Mouse (Mus musculus): ENCODE results near the gene Prr15l. TPM values are rescaled to one million over a fixed set of nuclear protein-coding genes. Genes with fewer than 3 reads are reported as not detected.

The Prr15l gene
- total RNA-seq, 2 experiments from 2014 or later: not detected

- no peak for DNase-seq (ENCODE audit: low spot score in 2 of 2)
Measured at GRCm38 (mm10) chr11:96975511-96976378, 47.8 kb downstream of the Prr15l start.

- no peak for DNase-seq (ENCODE audit: low spot score in 2 of 2)
Measured at GRCm38 (mm10) chr11:96976379-96976687, 48.4 kb downstream of the Prr15l start.

GRCm38 (mm10) chr11:96976911-96977591 lies 49.1 kb downstream of the Prr15l start:
- peak in 1 of 2 experiments; percentile 76 for DNase-seq (ENCODE audit: low spot score in 2 of 2)

GRCm38 (mm10) chr11:96977606-96978400 lies 49.9 kb downstream of the Prr15l start:
- peak; percentile 99 to 100 for DNase-seq (ENCODE audit: low spot score in 2 of 2)

- DNase-seq (ENCODE audit: low spot score in 2 of 2): no peak
Measured at GRCm38 (mm10) chr11:96978401-96979246, 50.7 kb downstream of the Prr15l start.

GRCm38 (mm10) chr11:96979329-96979728 lies 51.4 kb downstream of the Prr15l start:
- DNase-seq (ENCODE audit: low spot score in 2 of 2): no peak

GRCm38 (mm10) chr11:96980021-96980420 lies 52.1 kb downstream of the Prr15l start:
- no peak for DNase-seq (ENCODE audit: low spot score in 2 of 2)

GRCm38 (mm10) chr11:96981461-96981860 lies 53.6 kb downstream of the Prr15l start:
- DNase-seq (ENCODE audit: low spot score in 2 of 2): no peak

GRCm38 (mm10) chr11:96982355-96982754 lies 54.5 kb downstream of the Prr15l start:
- DNase-seq (ENCODE audit: low spot score in 2 of 2): peak; percentile 69 to 83

- DNase-seq (ENCODE audit: low spot score in 2 of 2): no peak
Measured at GRCm38 (mm10) chr11:96982859-96983258, 55.0 kb downstream of the Prr15l start, which contains the start of gene Sp2. TSS of gene Sp2 (minus strand) at chr11:96982959.

- DNase-seq (ENCODE audit: low spot score in 2 of 2): no peak
Measured at GRCm38 (mm10) chr11:96984903-96985302, 57.0 kb downstream of the Prr15l start.

- no peak for DNase-seq (ENCODE audit: low spot score in 2 of 2)
Measured at GRCm38 (mm10) chr11:96986463-96986862, 58.6 kb downstream of the Prr15l start.

Other genes with a start within 250 kb of the Prr15l start
- gene Snx11, start 150.5 kb upstream of the Prr15l start, total RNA-seq (2021): 10 to 100 TPM; 50.1 to 52.1 TPM
- gene Cbx1, start 139.0 kb upstream of the Prr15l start, total RNA-seq (2021): 10 to 100 TPM; 48.5 to 48.9 TPM
- gene Nfe2l1, start 98.1 kb upstream of the Prr15l start, total RNA-seq (2021): 100 to 1,000 TPM; 241 to 242 TPM
- gene Copz2, start 78.2 kb upstream of the Prr15l start, total RNA-seq (2021): 1 to 10 TPM; 6.5 to 8.2 TPM
- 10 to 100 TPM; 34.9 to 35.3 TPM for gene Cdk5rap3, start 11.6 kb upstream of the Prr15l start, total RNA-seq (2021)
- 10 to 100 TPM; 34.2 to 35.0 TPM for gene Pnpo, start 15.9 kb downstream of the Prr15l start, total RNA-seq (2021)
- 10 to 100 TPM; 13.0 to 13.4 TPM for gene Sp2, start 54.9 kb downstream of the Prr15l start, total RNA-seq (2021)
- 1 to 10 TPM in 1 of 2 experiments, under 1 TPM in 1; 0.79 to 1.1 TPM for gene Sp6, start 85.3 kb downstream of the Prr15l start, total RNA-seq (2021)
- 1 to 10 TPM; 4.0 to 4.9 TPM for gene Scrn2, start 101.8 kb downstream of the Prr15l start, total RNA-seq (2021)
- gene Lrrc46, start 113.3 kb downstream of the Prr15l start, total RNA-seq (2021): under 1 TPM; 0.74 to 0.94 TPM
- 10 to 100 TPM; 76.0 to 80.4 TPM for gene Mrpl10, start 113.5 kb downstream of the Prr15l start, total RNA-seq (2021)
- gene Osbpl7, start 122.5 kb downstream of the Prr15l start, total RNA-seq (2021): 10 to 100 TPM; 16.3 to 17.7 TPM
- under 1 TPM in 1 of 2 experiments, not detected in 1; 0.12 TPM for gene Tbx21, start 187.2 kb downstream of the Prr15l start, total RNA-seq (2021)
- 100 to 1,000 TPM in 1 of 2 experiments, 10 to 100 TPM in 1; 98.1 to 100 TPM for gene Tbkbp1, start 223.4 kb downstream of the Prr15l start, total RNA-seq (2021)

Data from layer of hippocampus, adult 18-20 months (tissue).